Mouse (Mus musculus) MEL (cell line): ENCODE measurements around the gene Inafm2.

Source experiments
- BHLHE40 ChIP-seq: IDR thresholded peaks from 2 replicates; pipeline ENCODE4 v1.6.1; 2012; ENCODE audit warnings: low read depth, mild to moderate bottlenecking, inconsistent platforms, low read length, improper control_type of control experiment, borderline replicate concordance
- CTCF ChIP-seq, 3 experiments: IDR thresholded peaks in 2 of 3; conservative IDR thresholded peaks in 1 of 3; 2 replicates each; pipeline ENCODE4 v1.5.1; 2011 to 2012; ENCODE audit warnings: low read length in 3 of 3, low read depth in 2 of 3, mild to moderate bottlenecking in 2 of 3, improper control_type of control experiment in 1 of 3, inconsistent platforms in 1 of 3, mixed read lengths in 1 of 3, moderate library complexity in 1 of 3; ENCODE audit not compliant: control insufficient read depth in 1 of 3, insufficient read depth in 1 of 3, poor library complexity in 1 of 3, severe bottlenecking in 1 of 3
- E2F4 ChIP-seq: IDR thresholded peaks from 2 replicates; pipeline ENCODE4 v1.6.1; 2011; ENCODE audit warnings: low read depth, low read length, improper control_type of control experiment, borderline replicate concordance
- HCFC1 ChIP-seq: IDR thresholded peaks from 2 replicates; pipeline ENCODE4 v1.6.1; 2012; ENCODE audit warnings: low read depth, mild to moderate bottlenecking, inconsistent platforms, low read length, improper control_type of control experiment, moderate library complexity
- KAT2A ChIP-seq: conservative IDR thresholded peaks from 2 replicates; pipeline ENCODE4 v1.6.1; 2012; ENCODE audit warnings: low read depth, low read length, improper control_type of control experiment, inconsistent platforms
- MAFK ChIP-seq: IDR thresholded peaks from 2 replicates; pipeline ENCODE4 v1.6.1; 2011; ENCODE audit warnings: low read depth, mild to moderate bottlenecking, low read length, improper control_type of control experiment, borderline replicate concordance
- NELFE ChIP-seq: IDR thresholded peaks from 2 replicates; pipeline ENCODE4 v1.6.1; 2011; ENCODE audit warnings: low read depth, low read length, improper control_type of control experiment
- SIN3A ChIP-seq: IDR thresholded peaks from 2 replicates; pipeline ENCODE4 v1.6.1; 2012; ENCODE audit warnings: low read length, improper control_type of control experiment, inconsistent platforms
- TBP ChIP-seq: IDR thresholded peaks from 2 replicates; pipeline ENCODE4 v1.8.0; 2011; ENCODE audit warnings: low read depth, low read length, improper control_type of control experiment
- ZC3H11A ChIP-seq: IDR thresholded peaks from 2 replicates; pipeline ENCODE4 v1.6.1; 2012; ENCODE audit warnings: low read depth, mild to moderate bottlenecking, inconsistent platforms, low read length, improper control_type of control experiment

GRCm38 (mm10) chr2:118706436-118706835 is 39.1 kb upstream of the Inafm2 start:
- TF ChIP-seq ZC3H11A (no peak), KAT2A (no peak), HCFC1 (no peak), MAFK (no peak), SIN3A (no peak), CTCF (IDR thresholded peaks at IDR 0.05 in 2 of 3, conservative IDR thresholded peaks at IDR 0.05 in 1 of 3; ENCODE audit: control insufficient read depth in 1 of 3, insufficient read depth in 1 of 3, low read depth in 2 of 3, low read length in 3 of 3, poor library complexity in 1 of 3, severe bottlenecking in 1 of 3) (no peak), NELFE (no peak), BHLHE40 (no peak), E2F4 (no peak), TBP (no peak)
